Mouse (Mus musculus) stomach, embryonic 16.5 days (tissue): Measurements from ENCODE around the gene Abcb10. TPM values are rescaled to one million over a fixed set of nuclear protein-coding genes. Genes with fewer than 3 reads are reported as not detected.
A peak's percentile ranks its signal among the peaks of the same experiment; 100 is the strongest.

Source experiments
- microRNA counts: library from miRNA; unstranded; fragments of <30 nt; microRNA quantifications from one replicate; lab custom pipeline; 2016
- microRNA-seq: library from miRNA; unstranded; fragments of <30 nt; microRNA quantifications from one replicate; pipeline ENCODE4, GENCODE M21; 2016
- polyA plus RNA-seq: library from polyadenylated mRNA; unstranded; fragments of >200 nt; fragmentation: Nextera tagmentation; extraction: Ambion mirVana; gene quantifications from 2 replicates; pipeline ENCODE4 v1.2.1, GENCODE M21; 2015

Abcb10 gene
- polyA plus RNA-seq, 1 experiment from 2014 or later, result 25.0 TPM

MicroRNAs encoded within 50 kb of the gene (microRNA counts, 519-probe panel; counts per million panel counts)
- microRNA mmu-miR-1967 (lab: Ali Mortazavi, UCI), result 1,597 counts per million, percentile 21 among the panel's probes with 10 or more counts

Small RNAs within 50 kb of the gene (microRNA-seq; reads per million reads assigned to microRNA genes)
- not detected for gene Mir1967

Other genes with a start within 250 kb of the Abcb10 start
- 42.2 and 44.4 TPM in 2 replicates for gene Rab4a, start 177.1 kb downstream of the Abcb10 start, polyA plus RNA-seq
- gene Ccsap, start 122.9 kb downstream of the Abcb10 start, polyA plus RNA-seq, result 1.5 and 2.1 TPM in 2 replicates
- 120 and 1,117 TPM in 2 replicates for gene Acta1, start 88.4 kb downstream of the Abcb10 start, polyA plus RNA-seq
- gene Nup133, start 33.9 kb downstream of the Abcb10 start, polyA plus RNA-seq, result 28.3 and 29.7 TPM in 2 replicates
- gene Taf5l, start 38.3 kb upstream of the Abcb10 start, polyA plus RNA-seq, result 28.0 and 29.2 TPM in 2 replicates
- 4.4 and 4.5 TPM in 2 replicates for gene Urb2, start 38.4 kb upstream of the Abcb10 start, polyA plus RNA-seq
- gene Galnt2, start 248.3 kb upstream of the Abcb10 start, polyA plus RNA-seq, result 47.4 and 49.3 TPM in 2 replicates